Comparison of ENCODE assay signal across 8 mouse cellular contexts in the genomic region with DNA sequence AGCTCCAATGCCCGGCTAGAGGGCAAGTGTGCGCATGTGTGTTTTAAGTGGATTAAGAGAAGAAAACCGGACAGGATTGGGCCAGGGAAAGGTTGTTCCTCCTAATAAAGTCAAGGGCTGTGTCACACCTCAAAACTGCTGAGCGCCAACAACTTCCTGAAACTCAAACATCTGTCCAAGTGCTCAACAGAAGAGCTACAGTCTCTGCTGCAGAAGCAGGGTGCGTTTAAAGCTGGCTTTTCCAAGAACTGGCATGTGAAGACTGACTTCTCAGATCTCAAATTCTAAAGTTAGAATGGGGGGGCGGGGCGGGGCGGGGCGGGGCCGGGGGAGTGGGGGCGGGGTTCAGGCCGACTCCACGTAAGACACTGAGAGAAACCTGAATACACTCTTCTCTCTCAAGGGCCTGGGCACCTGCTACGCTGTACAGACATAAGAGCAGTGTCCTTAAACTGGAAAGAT. TPM values are rescaled to one million over a fixed set of nuclear protein-coding genes. Genes with fewer than 3 reads are reported as not detected.
DNase-seq lines count a peak whose midpoint lies in the region; ATAC-seq lines count a peak whose summit lies in the region.

No protein-coding gene starts in this region.

- WGBS in heart, embryonic 11.5 days (ENCODE audit: insufficient replicate concordance), result 33% methylated on average over 14 of the region's 14 CpGs
- 23% methylated on average over 14 of the region's 14 CpGs for WGBS in midbrain, embryonic 11.5 days

- peak overlapping the region; percentile 47 for H3K9ac ChIP-seq in heart, embryonic 11.5 days (ENCODE audit: low read depth, low read length)
- H3K9ac ChIP-seq in midbrain, embryonic 11.5 days (ENCODE audit: low read length), result no peak overlapping the region

- no peaks in the 10 kb centered on the region for H3K36me3 ChIP-seq in heart, embryonic 11.5 days (ENCODE audit: control insufficient read depth, insufficient read depth, low read length)
- no peaks in the 10 kb centered on the region for H3K36me3 ChIP-seq in midbrain, embryonic 11.5 days (ENCODE audit: control insufficient read depth, insufficient read depth, low read length)

- no peak overlapping the region for H3K4me3 ChIP-seq in heart, embryonic 11.5 days (ENCODE audit: low read depth, low read length)
- no peak overlapping the region for H3K4me3 ChIP-seq in midbrain, embryonic 11.5 days (ENCODE audit: low read depth, low read length)

- DNase-seq in heart, adult 9 months (ENCODE audit: low spot score in 2 of 2), result no peak
- no peak for DNase-seq in midbrain, embryonic 11.5 days (ENCODE audit: low spot score, missing footprints)
- no peak for DNase-seq in urinary bladder, postnatal 4 days (ENCODE audit: low spot score in 2 of 2)
- DNase-seq in cerebellum, adult 18-20 months, result no peak
- DNase-seq in ovary, postnatal 10 days (ENCODE audit: low spot score), result no peak

- no peaks in the 10 kb centered on the region for H3K9me3 ChIP-seq in heart, embryonic 11.5 days (replicated peaks; ENCODE audit: control insufficient read depth, low read length)
- no peaks in the 10 kb centered on the region for H3K9me3 ChIP-seq in midbrain, embryonic 11.5 days (ENCODE audit: control insufficient read depth, low read length)

- H3K4me1 ChIP-seq in heart, embryonic 11.5 days (ENCODE audit: control insufficient read depth, insufficient read depth, low read length), result peaks cover 55% of the 10 kb centered on the region
- H3K4me1 ChIP-seq in midbrain, embryonic 11.5 days (ENCODE audit: control insufficient read depth, insufficient read depth, low read length), result peaks cover 32% of the 10 kb centered on the region

- peak overlapping the region; percentile 78 for H3K27ac ChIP-seq in heart, embryonic 11.5 days (ENCODE audit: low read depth, low read length)
- peak overlapping the region; percentile 9; the same call in 1 of the 2 replicates for H3K27ac ChIP-seq in midbrain, embryonic 11.5 days (ENCODE audit: low read depth, low read length)

- H3K4me2 ChIP-seq in heart, embryonic 11.5 days, result peak overlapping the region; percentile 53
- H3K4me2 ChIP-seq in midbrain, embryonic 11.5 days, result no peak overlapping the region

- no peak for ATAC-seq in heart, embryonic 11.5 days (replicated peaks; ENCODE audit: insufficient number of reproducible peaks, low FRiP score, low TSS enrichment)
- ATAC-seq in activated CD4-positive, CD25-positive, alpha-beta regulatory T cell, adult 4 months, result peak; percentile 49
- peak; percentile 30 for ATAC-seq in inflammation-experienced regulatory T-cells, adult 6 months
- ATAC-seq in midbrain, embryonic 11.5 days (ENCODE audit: low FRiP score), result no peak

- H3K27me3 ChIP-seq in heart, embryonic 11.5 days (ENCODE audit: control insufficient read depth, insufficient read depth, low read length), result no peaks in the 10 kb centered on the region
- H3K27me3 ChIP-seq in midbrain, embryonic 11.5 days (ENCODE audit: control insufficient read depth, insufficient read depth, low read length), result no peaks in the 10 kb centered on the region

RNA-seq across cellular contexts. Expression of a gene that starts 15.7 kb away (rescaled TPM):
- polyA plus RNA-seq in heart, embryonic 11.5 days (2014; fragmentation: Nextera tagmentation; extraction: Ambion mirVana), result 66.6 and 71.2 TPM in 2 replicates
- 10 to 100 TPM; 18.6 to 31.8 TPM for polyA plus RNA-seq in activated CD4-positive, CD25-positive, alpha-beta regulatory T cell, adult 4 months (2017; shearing (Covaris generic))
- 10 to 100 TPM; 22.3 to 28.8 (median 23.2) TPM for polyA plus RNA-seq in inflammation-experienced regulatory T-cells, adult 6 months (2017; shearing (Covaris generic))
- polyA plus RNA-seq in midbrain, embryonic 11.5 days (2014; fragmentation: Nextera tagmentation; extraction: Ambion mirVana), result 110 and 113 TPM in 2 replicates

RNA-seq across cellular contexts. Expression of a gene that starts 38.8 kb away (rescaled TPM):
- polyA plus RNA-seq in heart, embryonic 11.5 days (2014; fragmentation: Nextera tagmentation; extraction: Ambion mirVana), result 96.1 and 98.9 TPM in 2 replicates
- 100 to 1,000 TPM in 1 of 2 experiments, 10 to 100 TPM in 1; 94.8 to 120 TPM for polyA plus RNA-seq in activated CD4-positive, CD25-positive, alpha-beta regulatory T cell, adult 4 months (2017; shearing (Covaris generic))
- polyA plus RNA-seq in inflammation-experienced regulatory T-cells, adult 6 months (2017; shearing (Covaris generic)), result 100 to 1,000 TPM; 100 to 124 (median 106) TPM
- polyA plus RNA-seq in midbrain, embryonic 11.5 days (2014; fragmentation: Nextera tagmentation; extraction: Ambion mirVana), result 94.2 and 105 TPM in 2 replicates

Comparison
In these comparisons a context has a peak if more than half of its experiments do, and no peak if none do; other contexts are left out.
1. ATAC-seq: peak in activated CD4-positive, CD25-positive, alpha-beta regulatory T cell, adult 4 months (single experiment) and inflammation-experienced regulatory T-cells, adult 6 months (single experiment); none in heart, embryonic 11.5 days (single experiment) and midbrain, embryonic 11.5 days (single experiment).